Mouse (Mus musculus): ENCODE data around the gene Capn1. TPM values are rescaled to one million over a fixed set of nuclear protein-coding genes. Genes with fewer than 3 reads are reported as not detected.

Capn1 gene
- 2.0 and 3.2 TPM in 2 replicates for polyA plus RNA-seq (2016; fragmentation: Nextera tagmentation; extraction: Ambion mirVana)

GRCm38 (mm10) chr19:6015511-6016315, at the start of gene Capn1:
Gene Capn1, minus strand, starts transcription at chr19:6015897.
- peak within 1 kb of the TSS; percentile 45 for H3K4me3 ChIP-seq (replicated peaks)
- peak within 1 kb of the TSS; percentile 79 for H3K4me2 ChIP-seq
- 2% methylated on average over 40 of the region's 40 CpGs for WGBS
- H3K27me3 ChIP-seq: peaks cover 55% of the 10 kb centered on the region
- no peaks in the 10 kb centered on the region for H3K36me3 ChIP-seq (replicated peaks)
- H3K4me1 ChIP-seq: peaks cover 17% of the 10 kb centered on the region
- H3K27ac ChIP-seq: no peak within 1 kb of the TSS
- H3K9me3 ChIP-seq: no peaks in the 10 kb centered on the region
- peak within 1 kb of the TSS; percentile 65 for H3K9ac ChIP-seq
- ATAC-seq (ENCODE audit: low FRiP score): peak; percentile 57; the same call in 1 of the 2 replicates

DNA sequence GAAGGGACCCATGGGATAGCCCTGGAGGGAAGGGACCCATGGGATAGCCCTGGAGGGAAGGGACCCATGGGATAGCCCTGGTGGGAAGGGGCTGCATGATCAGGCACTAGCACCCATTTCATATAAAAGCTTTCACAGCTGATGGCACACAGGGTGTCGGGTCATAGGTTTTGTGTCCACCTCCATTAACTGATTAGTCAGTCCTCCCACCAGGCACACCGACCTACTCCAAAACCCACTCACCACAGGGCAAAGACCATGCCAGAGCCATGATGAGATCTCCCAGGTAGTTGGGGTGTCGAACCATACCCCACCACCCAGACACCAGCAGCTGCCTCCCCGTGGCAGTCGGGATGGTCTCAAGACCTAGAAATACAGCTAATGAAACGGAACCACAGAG, 47.4 kb upstream of the Capn1 start:
- peaks cover 22% of the 10 kb centered on the region for H3K36me3 ChIP-seq (replicated peaks)
- no peak overlapping the region for H3K27ac ChIP-seq
- H3K9me3 ChIP-seq: no peaks in the 10 kb centered on the region
- no peaks in the 10 kb centered on the region for H3K27me3 ChIP-seq
- ATAC-seq (ENCODE audit: low FRiP score): no peak
- 0 out of 2 replicates have a peak overlapping the region, but pooled peaks have one; percentile 98 for H3K9ac ChIP-seq
- H3K4me2 ChIP-seq: peak overlapping the region; percentile 19
- 85% methylated on average over 6 of the region's 6 CpGs for WGBS
- peaks cover 50% of the 10 kb centered on the region for H3K4me1 ChIP-seq
- no peak overlapping the region for H3K4me3 ChIP-seq (replicated peaks)

GRCm38 (mm10) chr19:6062418-6062817, 46.7 kb upstream of the Capn1 start:
- Histone ChIP-seq H3K4me3 (replicated peaks) (peak overlapping the region; percentile 89), H3K27me3 (no peaks in the 10 kb centered on the region), H3K4me2 (peak overlapping the region; percentile 100), H3K27ac (peak overlapping the region; percentile 97; the same call in 1 of the 2 replicates), H3K36me3 (replicated peaks) (peaks cover 22% of the 10 kb centered on the region), H3K9ac (peak overlapping the region; percentile 98), H3K4me1 (peaks cover 44% of the 10 kb centered on the region), H3K9me3 (no peaks in the 10 kb centered on the region)
- WGBS: 80% methylated on average over 5 of the region's 5 CpGs
- ATAC-seq (ENCODE audit: low FRiP score): no peak

DNA sequence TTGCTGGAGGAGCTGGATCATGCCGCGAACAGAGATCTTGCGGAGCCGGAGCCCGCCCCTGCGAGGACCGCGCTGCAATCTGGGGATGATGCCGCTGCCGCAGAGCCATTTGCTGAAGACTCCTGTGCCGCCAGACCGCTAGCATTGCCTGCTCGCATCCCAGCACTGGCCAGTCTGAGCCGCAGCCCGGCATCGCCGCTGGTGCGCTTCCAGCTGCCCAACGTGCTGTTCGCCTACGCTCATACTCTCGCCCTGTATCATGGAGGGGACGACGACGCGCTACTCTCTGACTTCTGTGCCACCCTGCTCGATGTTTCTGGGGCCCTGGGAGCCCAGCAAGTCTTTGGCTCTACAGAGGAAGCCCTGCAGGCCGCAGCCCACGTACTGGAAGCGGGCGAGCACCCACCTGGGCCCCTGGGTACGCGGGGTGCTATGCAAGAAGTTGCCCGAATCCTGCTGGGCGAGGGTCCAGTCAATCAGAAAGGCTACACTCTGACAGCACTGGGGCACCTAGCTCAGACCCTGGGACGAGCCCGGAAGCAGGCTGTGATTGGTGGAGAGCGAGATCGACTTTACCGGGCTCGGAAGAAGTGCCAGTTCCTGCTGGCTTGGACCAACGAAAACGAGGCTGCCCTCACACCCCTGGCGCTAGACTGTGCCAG, 46.1 kb upstream of the Capn1 start:
- Histone ChIP-seq H3K27ac (peak overlapping the region; percentile 97), H3K4me2 (peak overlapping the region; percentile 100), H3K9ac (peak overlapping the region; percentile 98), H3K9me3 (no peaks in the 10 kb centered on the region), H3K36me3 (replicated peaks) (peaks cover 22% of the 10 kb centered on the region), H3K27me3 (no peaks in the 10 kb centered on the region), H3K4me3 (replicated peaks) (peak overlapping the region; percentile 89), H3K4me1 (peaks cover 41% of the 10 kb centered on the region)
- no peak for ATAC-seq (ENCODE audit: low FRiP score)
- WGBS: 2% methylated on average over 44 of the region's 44 CpGs

- Histone ChIP-seq H3K4me2 (peak within 1 kb of the TSS; percentile 100), H3K9ac (peak within 1 kb of the TSS; percentile 98), H3K4me1 (peaks cover 41% of the 10 kb centered on the region), H3K4me3 (replicated peaks) (peak within 1 kb of the TSS; percentile 89), H3K27me3 (no peaks in the 10 kb centered on the region), H3K9me3 (no peaks in the 10 kb centered on the region), H3K36me3 (replicated peaks) (peaks cover 22% of the 10 kb centered on the region), H3K27ac (peak within 1 kb of the TSS; percentile 97)
- ATAC-seq (ENCODE audit: low FRiP score): peak; percentile 51
- under 1% methylated on average over 58 of the region's 58 CpGs for WGBS
These were observed 45.4 kb upstream of the Capn1 start, which contains the start of gene Znhit2 for GRCm38 (mm10) chr19:6061021-6061533. Gene Znhit2, plus strand, starts transcription at chr19:6061192.

DNA sequence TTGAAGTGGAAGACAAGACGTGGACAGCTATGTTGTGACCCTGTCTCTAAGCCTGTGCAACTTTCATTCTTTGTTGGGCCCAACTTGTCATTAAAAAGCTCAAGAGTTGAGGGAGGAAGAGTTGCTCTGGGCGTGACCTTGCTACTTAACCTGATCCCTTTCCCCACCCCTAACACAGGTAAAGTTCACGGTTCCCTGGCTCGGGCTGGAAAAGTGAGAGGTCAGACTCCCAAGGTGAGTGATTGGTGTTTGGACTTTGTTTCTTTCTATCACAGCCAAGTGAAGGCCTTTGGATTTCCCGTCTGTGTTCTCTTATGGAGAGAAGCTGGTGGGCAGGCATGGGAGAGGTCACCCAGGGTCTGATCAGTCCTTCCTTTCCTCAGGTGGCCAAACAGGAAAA, 43.3 kb upstream of the Capn1 start:
- no peak overlapping the region for H3K27ac ChIP-seq
- peak overlapping the region; percentile 84 for H3K4me2 ChIP-seq
- H3K9ac ChIP-seq: peak overlapping the region; percentile 93; the same call in 1 of the 2 replicates
- H3K4me1 ChIP-seq: peaks cover 41% of the 10 kb centered on the region
- no peaks in the 10 kb centered on the region for H3K27me3 ChIP-seq
- peaks cover 41% of the 10 kb centered on the region for H3K36me3 ChIP-seq (replicated peaks)
- no peaks in the 10 kb centered on the region for H3K9me3 ChIP-seq
- no peak for ATAC-seq (ENCODE audit: low FRiP score)
- 88% methylated on average over 5 of the region's 5 CpGs for WGBS
- peak overlapping the region; percentile 86 for H3K4me3 ChIP-seq (replicated peaks)

DNA sequence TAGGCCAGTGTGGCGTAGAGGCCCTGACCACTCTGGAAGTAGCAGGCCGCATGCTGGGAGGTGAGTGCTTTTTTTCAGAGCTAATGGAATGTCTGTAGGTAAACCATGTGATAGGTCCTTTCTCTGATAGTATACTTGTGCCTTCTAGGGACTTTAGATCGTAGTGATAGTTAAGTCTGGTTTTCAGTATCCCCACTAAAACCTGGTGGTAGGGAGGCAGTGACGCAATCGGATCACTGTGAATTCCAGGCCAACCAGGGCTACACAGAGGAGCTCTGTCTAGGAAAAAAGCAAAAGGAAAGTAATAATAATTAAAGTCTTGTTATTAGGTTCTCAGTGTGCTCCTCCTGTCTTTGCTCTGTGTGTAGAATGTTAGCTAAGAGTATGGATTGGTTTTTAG, 42.8 kb upstream of the Capn1 start:
- Histone ChIP-seq H3K36me3 (replicated peaks) (peaks cover 46% of the 10 kb centered on the region), H3K27me3 (no peaks in the 10 kb centered on the region), H3K27ac (no peak overlapping the region; the same call in 1 of the 2 replicates), H3K4me3 (replicated peaks) (peak overlapping the region; percentile 86), H3K4me1 (peaks cover 39% of the 10 kb centered on the region), H3K9me3 (no peaks in the 10 kb centered on the region), H3K9ac (peak overlapping the region; percentile 93), H3K4me2 (peak overlapping the region; percentile 84)
- 43% methylated on average over 5 of the region's 5 CpGs for WGBS
- ATAC-seq (ENCODE audit: low FRiP score): no peak; the same call in 1 of the 2 replicates

DNA sequence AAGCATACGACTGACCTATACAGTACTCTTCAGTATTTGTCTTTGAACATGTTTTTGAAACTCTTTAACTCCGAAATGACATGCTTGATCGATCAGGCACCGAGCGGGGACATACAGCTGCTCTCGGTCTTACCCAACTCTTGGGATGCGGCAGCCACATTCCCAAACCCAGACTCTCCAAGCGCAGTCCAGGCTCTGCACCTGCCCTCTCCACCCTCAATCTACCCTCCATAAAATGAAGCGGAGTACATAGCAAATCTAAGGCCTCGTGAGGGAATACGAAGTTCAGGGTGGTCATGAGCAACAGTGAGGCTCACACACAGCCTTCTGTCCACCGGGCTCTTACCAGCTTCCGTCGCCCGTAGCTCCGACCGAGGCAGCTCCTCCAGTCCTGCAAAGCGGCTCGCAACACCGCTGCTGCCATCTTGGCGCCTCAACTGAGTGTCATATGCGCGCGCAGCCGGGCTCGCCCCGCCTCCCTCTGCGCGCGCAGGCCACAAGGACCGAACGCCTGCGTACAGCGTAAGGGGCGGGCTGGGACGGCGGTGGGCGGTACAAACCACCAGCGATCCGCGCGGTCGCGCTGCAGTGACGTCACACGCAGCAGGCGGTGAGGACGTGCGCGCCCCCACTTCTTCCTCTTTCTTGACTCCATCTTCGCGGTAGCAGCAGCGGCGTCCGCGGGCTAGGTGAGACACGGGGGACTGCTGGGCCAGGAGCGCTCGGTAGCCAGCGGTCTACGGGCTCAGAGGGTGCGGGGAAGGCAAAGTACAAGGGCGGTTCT, 41.8 kb upstream of the Capn1 start, which contains the start of the genes Mrpl49 and Fau:
Gene Mrpl49, minus strand, starts transcription at position 473 of the 784 bp plus-strand sequence.
Gene Fau, plus strand, starts transcription at position 532 of the 784 bp plus-strand sequence.
- Histone ChIP-seq H3K4me1 (peaks cover 34% of the 10 kb centered on the region), H3K36me3 (replicated peaks) (peaks cover 51% of the 10 kb centered on the region), H3K9me3 (no peaks in the 10 kb centered on the region), H3K4me3 (replicated peaks) (peak within 1 kb of the TSS; percentile 86), H3K27me3 (no peaks in the 10 kb centered on the region), H3K9ac (peak within 1 kb of the TSS; percentile 93), H3K4me2 (peak within 1 kb of the TSS; percentile 84), H3K27ac (peak within 1 kb of the TSS; percentile 77)
- ATAC-seq (ENCODE audit: low FRiP score): peak; percentile 89
- WGBS: under 1% methylated on average over 63 of the region's 63 CpGs

DNA sequence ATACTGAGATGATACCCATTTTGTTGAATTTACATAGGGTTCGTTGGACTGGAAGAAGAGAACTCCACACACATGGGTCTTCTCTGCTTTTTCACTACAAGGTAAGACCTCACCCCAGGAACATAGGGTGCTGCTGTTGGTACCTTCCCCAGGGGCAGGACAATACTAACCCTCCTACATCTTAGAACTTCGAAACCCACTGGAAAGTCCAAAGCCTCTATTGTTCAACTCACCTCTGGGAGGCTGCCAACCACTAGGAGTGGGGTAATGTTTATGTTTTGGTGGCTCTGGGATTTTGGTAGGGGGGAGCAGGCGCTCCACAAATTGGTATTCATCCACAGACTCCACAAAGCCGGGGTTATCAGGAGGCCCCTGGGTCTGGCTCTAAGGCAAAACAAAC, 41.0 kb upstream of the Capn1 start:
- ATAC-seq (ENCODE audit: low FRiP score): no peak
- H3K4me3 ChIP-seq (replicated peaks): peak overlapping the region; percentile 86
- H3K9ac ChIP-seq: peak overlapping the region; percentile 81
- H3K4me1 ChIP-seq: peaks cover 26% of the 10 kb centered on the region
- peaks cover 58% of the 10 kb centered on the region for H3K36me3 ChIP-seq (replicated peaks)
- 56% methylated on average over 4 of the region's 4 CpGs for WGBS
- no peak overlapping the region for H3K27ac ChIP-seq
- no peaks in the 10 kb centered on the region for H3K9me3 ChIP-seq
- no peaks in the 10 kb centered on the region for H3K27me3 ChIP-seq
- peak overlapping the region; percentile 84 for H3K4me2 ChIP-seq

- Histone ChIP-seq H3K9me3 (no peaks in the 10 kb centered on the region), H3K27me3 (no peaks in the 10 kb centered on the region), H3K36me3 (replicated peaks) (peaks cover 73% of the 10 kb centered on the region), H3K27ac (no peak overlapping the region), H3K4me1 (peaks cover 20% of the 10 kb centered on the region), H3K9ac (no peak overlapping the region), H3K4me2 (no peak overlapping the region), H3K4me3 (replicated peaks) (no peak overlapping the region)
- no peak for ATAC-seq (ENCODE audit: low FRiP score)
- WGBS: 90% methylated on average over 5 of the region's 5 CpGs
These were observed 38.6 kb upstream of the Capn1 start for GRCm38 (mm10) chr19:6054296-6054695.

GRCm38 (mm10) chr19:6052516-6052915, 36.8 kb upstream of the Capn1 start:
- H3K27me3 ChIP-seq: no peaks in the 10 kb centered on the region
- no peak overlapping the region for H3K4me3 ChIP-seq (replicated peaks)
- no peak overlapping the region for H3K4me2 ChIP-seq
- peaks cover 79% of the 10 kb centered on the region for H3K36me3 ChIP-seq (replicated peaks)
- H3K9me3 ChIP-seq: no peaks in the 10 kb centered on the region
- no peak overlapping the region for H3K9ac ChIP-seq
- 87% methylated on average over 7 of the region's 7 CpGs for WGBS
- ATAC-seq (ENCODE audit: low FRiP score): no peak
- no peak overlapping the region for H3K27ac ChIP-seq
- peaks cover 25% of the 10 kb centered on the region for H3K4me1 ChIP-seq
